Mouse (Mus musculus): ENCODE measurements at regions not wholly inside any gene's neighbourhood (a gene's known extent, or its start where the extent isn't known, plus 50 kb on each side); places are given as distances from the start of the nearest gene placed in this dataset.

GRCm38 (mm10) chr3:119876395-119876794 is 92.1 kb upstream of the Ptbp2 start:
- Histone ChIP-seq H3K27me3 (replicated peaks; ENCODE audit: control insufficient read depth, insufficient read depth, low read length) (no peaks in the 10 kb centered on the region), H3K4me2 (ENCODE audit: low read depth, low read length) (no peak overlapping the region), H3K4me1 (ENCODE audit: control insufficient read depth, insufficient read depth, low read length) (no peaks in the 10 kb centered on the region), H3K4me3 (ENCODE audit: low read length) (no peak overlapping the region), H3K9me3 (ENCODE audit: control insufficient read depth, low read length) (no peaks in the 10 kb centered on the region), H3K27ac (ENCODE audit: low read length) (no peak overlapping the region), H3K36me3 (ENCODE audit: control insufficient read depth, insufficient read depth, low read length) (no peaks in the 10 kb centered on the region), H3K9ac (ENCODE audit: low read depth, low read length) (no peak overlapping the region)
- no peak for ATAC-seq
- WGBS: 85% methylated on average over 5 of the region's 5 CpGs

GRCm38 (mm10) chr3:119875061-119875460 is 90.8 kb upstream of the Ptbp2 start:
- 88% methylated on average over 1 of the region's 1 CpGs for WGBS
- no peak for ATAC-seq

GRCm38 (mm10) chr3:119862194-119862957 is 78.1 kb upstream of the Ptbp2 start:
- Histone ChIP-seq H3K4me3 (ENCODE audit: low read length) (no peak overlapping the region), H3K4me2 (ENCODE audit: low read depth, low read length) (no peak overlapping the region), H3K27ac (ENCODE audit: low read length) (no peak overlapping the region), H3K9me3 (ENCODE audit: control insufficient read depth, low read length) (no peaks in the 10 kb centered on the region), H3K36me3 (ENCODE audit: control insufficient read depth, insufficient read depth, low read length) (no peaks in the 10 kb centered on the region), H3K27me3 (replicated peaks; ENCODE audit: control insufficient read depth, insufficient read depth, low read length) (no peaks in the 10 kb centered on the region), H3K4me1 (ENCODE audit: control insufficient read depth, insufficient read depth, low read length) (no peaks in the 10 kb centered on the region), H3K9ac (ENCODE audit: low read depth, low read length) (no peak overlapping the region)
- ATAC-seq: no peak
- WGBS: 80% methylated on average over 7 of the region's 7 CpGs

More at GRCm38 (mm10) chr3:119875061-119875460, 90.8 kb upstream of the Ptbp2 start:
- Histone ChIP-seq H3K9me3 (ENCODE audit: control insufficient read depth, low read length) (no peaks in the 10 kb centered on the region), H3K4me2 (ENCODE audit: low read depth, low read length) (no peak overlapping the region), H3K9ac (ENCODE audit: low read depth, low read length) (no peak overlapping the region), H3K4me3 (ENCODE audit: low read length) (no peak overlapping the region), H3K27ac (ENCODE audit: low read length) (no peak overlapping the region), H3K36me3 (ENCODE audit: control insufficient read depth, insufficient read depth, low read length) (no peaks in the 10 kb centered on the region), H3K4me1 (ENCODE audit: control insufficient read depth, insufficient read depth, low read length) (no peaks in the 10 kb centered on the region), H3K27me3 (replicated peaks; ENCODE audit: control insufficient read depth, insufficient read depth, low read length) (no peaks in the 10 kb centered on the region)
